Mouse (Mus musculus) heart, postnatal 0 days (tissue): ENCODE measurements around the gene Zbtb39.

Experiments
- CTCF ChIP-seq: IDR thresholded peaks from 2 replicates; pipeline ENCODE4 v1.5.1; 2016; ENCODE audit warnings: antibody characterized with exemption, control low read depth, low read depth
- EP300 ChIP-seq: IDR thresholded peaks from 2 replicates; pipeline ENCODE4 v1.6.1; 2016; ENCODE audit warnings: antibody characterized with exemption, low read depth

DNA sequence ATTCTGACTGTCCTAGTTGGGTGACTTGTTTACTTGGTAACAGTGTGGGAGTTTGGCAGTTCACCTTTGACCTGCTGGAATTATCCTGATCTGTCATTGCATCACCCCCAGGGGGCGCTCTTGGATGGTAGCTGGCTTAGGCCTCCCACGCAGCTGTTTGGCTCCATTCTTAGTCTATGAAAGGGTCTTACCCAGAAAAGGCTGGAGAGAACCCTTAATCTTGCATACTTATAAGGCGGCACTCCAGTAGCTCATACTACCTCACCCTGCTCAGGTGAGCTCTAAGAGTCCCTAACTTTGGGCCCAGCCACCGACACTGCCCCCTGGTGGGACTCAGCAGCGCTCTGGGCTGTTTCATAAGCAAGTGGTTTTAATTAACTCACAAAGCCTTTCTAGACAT lies 5.3 kb downstream of the Zbtb39 start:
- TF ChIP-seq EP300, result no peak
- peak; percentile 51 for TF ChIP-seq CTCF
